Mouse (Mus musculus): ENCODE measurements at regions not wholly inside any gene's neighbourhood (a gene's known extent, or its start where the extent isn't known, plus 50 kb on each side); places are given as distances from the start of the nearest gene placed in this dataset.

- no peak for ATAC-seq (ENCODE audit: low FRiP score, low read depth)
- 82% methylated on average over 5 of the region's 5 CpGs for WGBS
Observed at GRCm38 (mm10) chr1:168016375-168016890, 327.4 kb downstream of the Lmx1a start.

DNA sequence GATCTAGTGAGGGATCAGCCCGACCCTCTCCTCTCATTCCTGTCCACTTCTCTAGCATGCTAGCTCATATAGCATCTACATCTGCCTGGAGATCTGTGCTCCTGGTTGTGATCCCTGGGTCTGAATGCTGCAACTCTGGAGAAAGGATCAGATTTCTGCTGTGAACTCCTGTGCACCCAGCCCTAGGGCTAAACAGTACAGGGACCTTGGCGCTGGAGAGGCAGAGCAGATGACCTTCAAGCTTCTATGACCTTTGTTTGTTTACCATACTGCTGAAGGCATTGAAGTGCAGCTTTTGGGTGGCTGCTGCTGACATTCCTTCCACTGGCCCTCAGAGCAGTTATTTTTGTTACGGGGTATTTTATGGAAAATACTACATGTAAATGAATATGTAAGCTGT, 337.4 kb downstream of the Lmx1a start:
- Histone ChIP-seq H3K4me1 (ENCODE audit: control insufficient read depth, insufficient read depth, low read length) (no peaks in the 10 kb centered on the region), H3K9me3 (ENCODE audit: control insufficient read depth, low read length) (no peaks in the 10 kb centered on the region), H3K27ac (replicated peaks; ENCODE audit: low read depth, low read length) (no peak overlapping the region), H3K4me2 (replicated peaks; ENCODE audit: low read depth, low read length, severe bottlenecking) (no peak overlapping the region), H3K36me3 (ENCODE audit: control insufficient read depth, insufficient read depth, low read length) (no peaks in the 10 kb centered on the region), H3K9ac (ENCODE audit: low read depth, low read length, severe bottlenecking) (no peak overlapping the region), H3K27me3 (ENCODE audit: control insufficient read depth, insufficient read depth, low read length) (no peaks in the 10 kb centered on the region), H3K4me3 (replicated peaks; ENCODE audit: low read length) (no peak overlapping the region)
- no peak for ATAC-seq (ENCODE audit: low FRiP score, low read depth)
- no peak for TF ChIP-seq POLR2A (IDR thresholded peaks at IDR 0.05; ENCODE audit: borderline replicate concordance, extremely low read depth, insufficient read depth, insufficient read length)
- 47% methylated on average over 3 of the region's 3 CpGs for WGBS
- DNase-seq (ENCODE audit: low spot score) = no peak

More at GRCm38 (mm10) chr1:168016375-168016890, 327.4 kb downstream of the Lmx1a start:
- TF ChIP-seq POLR2A (IDR thresholded peaks at IDR 0.05; ENCODE audit: borderline replicate concordance, extremely low read depth, insufficient read depth, insufficient read length) = no peak
- H3K4me3 ChIP-seq (replicated peaks; ENCODE audit: low read length) = no peak overlapping the region
- H3K27me3 ChIP-seq (ENCODE audit: control insufficient read depth, insufficient read depth, low read length) = no peaks in the 10 kb centered on the region
- H3K9ac ChIP-seq (ENCODE audit: low read depth, low read length, severe bottlenecking) = no peak overlapping the region
- H3K4me2 ChIP-seq (replicated peaks; ENCODE audit: low read depth, low read length, severe bottlenecking) = no peak overlapping the region
- H3K36me3 ChIP-seq (ENCODE audit: control insufficient read depth, insufficient read depth, low read length) = no peaks in the 10 kb centered on the region
- H3K27ac ChIP-seq (replicated peaks; ENCODE audit: low read depth, low read length) = no peak overlapping the region
- H3K9me3 ChIP-seq (ENCODE audit: control insufficient read depth, low read length) = no peaks in the 10 kb centered on the region
- DNase-seq (ENCODE audit: low spot score) = no peak
- H3K4me1 ChIP-seq (ENCODE audit: control insufficient read depth, insufficient read depth, low read length) = no peaks in the 10 kb centered on the region

GRCm38 (mm10) chr1:168044765-168045164, 355.7 kb downstream of the Lmx1a start:
- no peak overlapping the region for H3K27ac ChIP-seq (replicated peaks; ENCODE audit: low read depth, low read length)
- no peak overlapping the region for H3K4me3 ChIP-seq (replicated peaks; ENCODE audit: low read length)
- DNase-seq (ENCODE audit: low spot score) = no peak
- H3K9ac ChIP-seq (ENCODE audit: low read depth, low read length, severe bottlenecking) = no peak overlapping the region
- no peaks in the 10 kb centered on the region for H3K36me3 ChIP-seq (ENCODE audit: control insufficient read depth, insufficient read depth, low read length)
- 81% methylated on average over 10 of the region's 10 CpGs for WGBS
- no peak for TF ChIP-seq POLR2A (IDR thresholded peaks at IDR 0.05; ENCODE audit: borderline replicate concordance, extremely low read depth, insufficient read depth, insufficient read length)
- no peaks in the 10 kb centered on the region for H3K9me3 ChIP-seq (ENCODE audit: control insufficient read depth, low read length)
- H3K4me2 ChIP-seq (replicated peaks; ENCODE audit: low read depth, low read length, severe bottlenecking) = no peak overlapping the region
- H3K4me1 ChIP-seq (ENCODE audit: control insufficient read depth, insufficient read depth, low read length) = no peaks in the 10 kb centered on the region; the same call in 1 of the 2 replicates
- no peak for ATAC-seq (ENCODE audit: low FRiP score, low read depth)
- no peaks in the 10 kb centered on the region for H3K27me3 ChIP-seq (ENCODE audit: control insufficient read depth, insufficient read depth, low read length)

DNA sequence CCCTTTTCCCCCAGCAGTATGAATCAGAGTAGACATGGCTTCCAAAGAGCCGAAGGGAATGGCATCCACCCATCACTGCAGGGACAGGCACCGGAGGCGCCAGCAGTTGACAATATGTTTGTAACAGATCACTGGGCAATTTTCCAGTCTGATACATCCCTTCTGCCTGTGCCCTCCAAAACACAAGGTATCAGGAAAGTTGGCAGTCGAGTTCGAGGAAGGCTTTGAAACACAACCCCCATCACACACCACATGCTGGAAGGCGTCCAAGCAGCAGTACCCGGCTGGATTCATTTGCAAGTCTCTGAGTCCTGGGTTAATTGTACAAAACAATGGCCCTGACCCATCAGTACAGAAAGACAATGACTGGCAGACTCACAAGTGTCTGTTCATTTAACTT, 357.3 kb downstream of the Lmx1a start:
- Histone ChIP-seq H3K27me3 (ENCODE audit: control insufficient read depth, insufficient read depth, low read length) (no peaks in the 10 kb centered on the region), H3K4me2 (replicated peaks; ENCODE audit: low read depth, low read length, severe bottlenecking) (no peak overlapping the region), H3K9me3 (ENCODE audit: control insufficient read depth, low read length) (no peaks in the 10 kb centered on the region), H3K4me3 (replicated peaks; ENCODE audit: low read length) (no peak overlapping the region), H3K4me1 (ENCODE audit: control insufficient read depth, insufficient read depth, low read length) (no peaks in the 10 kb centered on the region; the same call in 1 of the 2 replicates), H3K9ac (ENCODE audit: low read depth, low read length, severe bottlenecking) (no peak overlapping the region), H3K27ac (replicated peaks; ENCODE audit: low read depth, low read length) (no peak overlapping the region), H3K36me3 (ENCODE audit: control insufficient read depth, insufficient read depth, low read length) (no peaks in the 10 kb centered on the region)
- ATAC-seq (ENCODE audit: low FRiP score, low read depth) (no peak), DNase-seq (ENCODE audit: low spot score) (no peak)
- TF ChIP-seq POLR2A (IDR thresholded peaks at IDR 0.05; ENCODE audit: borderline replicate concordance, extremely low read depth, insufficient read depth, insufficient read length) = no peak
- 72% methylated on average over 7 of the region's 7 CpGs for WGBS

DNA sequence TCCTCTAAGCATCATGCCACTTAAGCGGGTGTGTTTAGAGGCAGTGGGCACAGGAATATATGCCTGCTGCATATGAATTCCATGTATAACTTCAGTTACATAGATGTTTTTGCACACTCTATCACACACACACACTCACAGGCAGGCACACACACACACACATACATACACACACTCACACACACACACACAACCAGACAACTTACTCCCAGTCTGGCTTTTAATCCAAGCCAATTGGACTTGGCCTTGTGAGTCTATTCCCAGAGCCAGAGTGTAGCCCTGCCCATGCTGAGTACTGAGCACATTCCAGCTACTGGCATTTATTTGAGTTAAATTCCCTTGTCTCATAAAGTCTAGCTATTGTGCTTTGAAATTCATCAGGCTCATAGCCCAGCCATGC, 357.7 kb downstream of the Lmx1a start:
- Histone ChIP-seq H3K36me3 (ENCODE audit: control insufficient read depth, insufficient read depth, low read length) (no peaks in the 10 kb centered on the region), H3K4me3 (replicated peaks; ENCODE audit: low read length) (no peak overlapping the region), H3K27me3 (ENCODE audit: control insufficient read depth, insufficient read depth, low read length) (no peaks in the 10 kb centered on the region), H3K4me1 (ENCODE audit: control insufficient read depth, insufficient read depth, low read length) (no peaks in the 10 kb centered on the region; the same call in 1 of the 2 replicates), H3K4me2 (replicated peaks; ENCODE audit: low read depth, low read length, severe bottlenecking) (no peak overlapping the region), H3K9ac (ENCODE audit: low read depth, low read length, severe bottlenecking) (no peak overlapping the region), H3K9me3 (ENCODE audit: control insufficient read depth, low read length) (no peaks in the 10 kb centered on the region), H3K27ac (replicated peaks; ENCODE audit: low read depth, low read length) (no peak overlapping the region)
- no peak for TF ChIP-seq POLR2A (IDR thresholded peaks at IDR 0.05; ENCODE audit: borderline replicate concordance, extremely low read depth, insufficient read depth, insufficient read length)
- ATAC-seq (ENCODE audit: low FRiP score, low read depth) (no peak), DNase-seq (ENCODE audit: low spot score) (no peak)
- 100% methylated on average over 1 of the region's 1 CpGs for WGBS

- Histone ChIP-seq H3K27me3 (ENCODE audit: control insufficient read depth, insufficient read depth, low read length) (no peaks in the 10 kb centered on the region), H3K4me2 (replicated peaks; ENCODE audit: low read depth, low read length, severe bottlenecking) (no peak overlapping the region), H3K4me1 (ENCODE audit: control insufficient read depth, insufficient read depth, low read length) (no peaks in the 10 kb centered on the region; the same call in 1 of the 2 replicates), H3K9ac (ENCODE audit: low read depth, low read length, severe bottlenecking) (no peak overlapping the region), H3K9me3 (ENCODE audit: control insufficient read depth, low read length) (no peaks in the 10 kb centered on the region), H3K36me3 (ENCODE audit: control insufficient read depth, insufficient read depth, low read length) (no peaks in the 10 kb centered on the region), H3K27ac (replicated peaks; ENCODE audit: low read depth, low read length) (no peak overlapping the region), H3K4me3 (replicated peaks; ENCODE audit: low read length) (no peak overlapping the region)
- WGBS = 85% methylated on average over 3 of the region's 3 CpGs
- TF ChIP-seq POLR2A (IDR thresholded peaks at IDR 0.05; ENCODE audit: borderline replicate concordance, extremely low read depth, insufficient read depth, insufficient read length) = no peak
- no peak for ATAC-seq (ENCODE audit: low FRiP score, low read depth)
- DNase-seq (ENCODE audit: low spot score) = no peak
Observed at GRCm38 (mm10) chr1:168049965-168050364, 360.9 kb downstream of the Lmx1a start.

Measured in limb, embryonic 14.5 days (tissue).